Mouse (Mus musculus) spleen, adult 2 months (tissue): ENCODE measurements at regions not wholly inside any gene's neighbourhood (a gene's known extent, or its start where the extent isn't known, plus 50 kb on each side); places are given as distances from the start of the nearest gene placed in this dataset.

Experiments
- CTCF ChIP-seq: fragments of 200-500 bp; IDR thresholded peaks from 2 replicates; pipeline ENCODE4 v1.5.1; 2011; ENCODE audit warnings: mild to moderate bottlenecking, inconsistent platforms; ENCODE audit not compliant: insufficient read depth, insufficient read length, insufficient replicate concordance; ENCODE audit errors: extremely low read depth
- POLR2A ChIP-seq: fragments of 200-500 bp; IDR thresholded peaks from 2 replicates; pipeline ENCODE4 v1.6.1; 2011; ENCODE audit warnings: low read depth, low read length, inconsistent platforms

DNA sequence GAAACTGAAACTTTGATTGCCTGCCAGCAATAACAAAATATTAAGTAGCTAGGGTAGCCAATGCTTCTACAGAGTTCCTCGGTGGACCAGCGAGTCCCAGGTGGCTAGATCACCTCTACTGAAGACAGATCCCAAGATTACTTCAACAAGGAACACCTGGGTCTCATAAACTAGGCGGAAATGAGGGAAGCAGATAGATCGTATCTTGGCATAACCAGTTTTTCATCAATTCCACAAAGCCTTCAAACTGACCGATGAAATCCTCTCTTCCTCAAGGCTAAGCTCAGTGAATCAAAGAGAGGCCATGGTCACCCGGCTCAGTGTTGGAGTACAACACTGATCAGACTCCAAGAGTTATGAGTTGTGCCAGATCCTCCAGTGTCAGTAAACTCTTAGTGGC lies 400.4 kb upstream of the Sphkap start:
- TF ChIP-seq POLR2A, result no peak
- no peak for TF ChIP-seq CTCF
